8 mouse cellular contexts compared by ENCODE assay signal in the genomic region with DNA sequence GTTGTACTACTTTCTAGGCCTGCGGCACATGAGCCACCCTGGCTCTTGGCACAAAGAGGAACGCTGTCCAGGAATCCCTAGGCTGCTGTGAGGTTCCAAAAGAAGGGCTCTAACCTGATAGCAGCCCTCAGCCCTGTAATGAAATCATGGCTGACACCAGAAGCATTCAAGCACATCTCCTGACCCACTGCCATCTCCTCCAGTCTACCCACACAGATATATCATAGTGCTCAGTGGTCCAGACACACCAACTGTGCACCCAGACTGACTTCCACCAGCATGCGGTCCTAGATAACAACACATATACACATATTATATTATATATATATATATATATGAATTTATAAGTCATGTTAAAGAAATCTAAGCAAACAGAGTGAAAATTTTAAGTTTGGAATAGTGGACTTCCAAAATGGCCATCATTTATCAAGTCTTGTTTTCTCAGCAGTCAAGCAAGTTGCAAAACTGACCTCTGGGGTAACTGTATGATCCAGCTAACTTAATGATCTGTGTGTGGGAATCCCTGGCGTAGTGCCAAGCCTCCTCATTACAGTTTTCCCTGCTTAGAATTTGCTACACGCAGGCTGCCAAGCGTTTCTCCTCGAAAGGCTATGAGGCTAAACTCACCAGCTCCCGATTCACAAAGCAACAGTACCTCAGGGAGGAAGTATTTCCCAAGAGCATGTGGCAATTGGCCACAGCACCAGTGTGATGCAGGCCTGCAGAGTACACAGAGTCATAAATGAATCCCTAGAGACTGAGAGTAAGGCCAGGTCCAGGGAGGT.
DNase-seq lines count a peak whose midpoint lies in the region; ATAC-seq lines count a peak whose summit lies in the region.

No protein-coding gene starts in this region.

- H3K36me3 ChIP-seq in midbrain, embryonic 13.5 days, result no peaks in the 10 kb centered on the region
- H3K36me3 ChIP-seq in midbrain, embryonic 10.5 days, result no peaks in the 10 kb centered on the region
- no peaks in the 10 kb centered on the region for H3K36me3 ChIP-seq in embryonic facial prominence, embryonic 14.5 days (ENCODE audit: control insufficient read depth, insufficient read depth, low read length)
- no peaks in the 10 kb centered on the region for H3K36me3 ChIP-seq in hindbrain, embryonic 16.5 days (ENCODE audit: control insufficient read depth, insufficient read depth, low read length)

- DNase-seq in midbrain, embryonic 10.5 days (ENCODE audit: low spot score), result no peak
- peak; percentile 77 for DNase-seq in embryonic facial prominence, embryonic 14.5 days (ENCODE audit: low spot score)
- DNase-seq in lung, postnatal 14 days, result peak; percentile 62
- no peak for DNase-seq in cerebellum, adult 9-10 months
- no peak for DNase-seq in embryo, embryonic 11 days
- DNase-seq in left cerebral cortex, postnatal 36 days (ENCODE audit: low spot score in 2 of 2), result no peak

- H3K9me3 ChIP-seq in midbrain, embryonic 13.5 days, result no peaks in the 10 kb centered on the region
- H3K9me3 ChIP-seq in midbrain, embryonic 10.5 days (replicated peaks), result no peaks in the 10 kb centered on the region
- H3K9me3 ChIP-seq in embryonic facial prominence, embryonic 14.5 days (ENCODE audit: control insufficient read depth, low read length), result no peaks in the 10 kb centered on the region
- no peaks in the 10 kb centered on the region for H3K9me3 ChIP-seq in hindbrain, embryonic 16.5 days (ENCODE audit: control insufficient read depth, low read length)

- no peak for ATAC-seq in midbrain, embryonic 13.5 days
- ATAC-seq in embryonic facial prominence, embryonic 14.5 days (ENCODE audit: low read depth), result no peak
- 0 out of 2 replicates have a peak, but pooled peaks have one; percentile 48 for ATAC-seq in hindbrain, embryonic 16.5 days

- peaks cover 8% of the 10 kb centered on the region for H3K4me1 ChIP-seq in midbrain, embryonic 13.5 days (replicated peaks)
- H3K4me1 ChIP-seq in midbrain, embryonic 10.5 days, result peaks cover 4% of the 10 kb centered on the region; the same call in 1 of the 2 replicates
- H3K4me1 ChIP-seq in embryonic facial prominence, embryonic 14.5 days (ENCODE audit: control insufficient read depth, insufficient read depth, low read length), result peaks cover 7% of the 10 kb centered on the region
- H3K4me1 ChIP-seq in hindbrain, embryonic 16.5 days (ENCODE audit: control insufficient read depth, insufficient read depth, low read depth, low read length), result peaks cover 5% of the 10 kb centered on the region; the same call in 1 of the 2 replicates

- no peak overlapping the region for H3K4me3 ChIP-seq in midbrain, embryonic 13.5 days (replicated peaks)
- no peak overlapping the region for H3K4me3 ChIP-seq in midbrain, embryonic 10.5 days
- no peak overlapping the region for H3K4me3 ChIP-seq in embryonic facial prominence, embryonic 14.5 days (ENCODE audit: low read depth, low read length)
- no peak overlapping the region for H3K4me3 ChIP-seq in hindbrain, embryonic 16.5 days (ENCODE audit: low read length)

- no peaks in the 10 kb centered on the region for H3K27me3 ChIP-seq in midbrain, embryonic 13.5 days
- H3K27me3 ChIP-seq in midbrain, embryonic 10.5 days (ENCODE audit: low read depth, poor library complexity, severe bottlenecking), result no peaks in the 10 kb centered on the region
- no peaks in the 10 kb centered on the region for H3K27me3 ChIP-seq in embryonic facial prominence, embryonic 14.5 days (replicated peaks; ENCODE audit: control insufficient read depth, insufficient read depth, low read length)
- no peaks in the 10 kb centered on the region for H3K27me3 ChIP-seq in hindbrain, embryonic 16.5 days (replicated peaks; ENCODE audit: control insufficient read depth, insufficient read depth, low read length)

- intact Hi-C loops in left cerebral cortex, postnatal 36 days (cut with DNase I), result no loop called here

- 77% methylated on average over 8 of the region's 8 CpGs for WGBS in midbrain, embryonic 13.5 days
- 90% methylated on average over 8 of the region's 8 CpGs for WGBS in midbrain, embryonic 10.5 days
- 54% methylated on average over 8 of the region's 8 CpGs for WGBS in embryonic facial prominence, embryonic 14.5 days
- WGBS in hindbrain, embryonic 16.5 days, result 47% methylated on average over 8 of the region's 8 CpGs

- H3K4me2 ChIP-seq in midbrain, embryonic 13.5 days (replicated peaks), result no peak overlapping the region
- H3K4me2 ChIP-seq in embryonic facial prominence, embryonic 14.5 days (ENCODE audit: low read depth, low read length), result no peak overlapping the region
- no peak overlapping the region for H3K4me2 ChIP-seq in hindbrain, embryonic 16.5 days (ENCODE audit: low read length)

- 0 out of 2 replicates have a peak overlapping the region, but pooled peaks have one; percentile 51 for H3K27ac ChIP-seq in midbrain, embryonic 13.5 days
- no peak overlapping the region for H3K27ac ChIP-seq in midbrain, embryonic 10.5 days (replicated peaks)
- H3K27ac ChIP-seq in embryonic facial prominence, embryonic 14.5 days (replicated peaks; ENCODE audit: low read depth, low read length), result 0 out of 2 replicates have a peak overlapping the region, but pooled peaks have one; percentile 29
- H3K27ac ChIP-seq in hindbrain, embryonic 16.5 days (ENCODE audit: low read depth, low read length), result no peak overlapping the region

- no peak overlapping the region for H3K9ac ChIP-seq in midbrain, embryonic 13.5 days (replicated peaks)
- no peak overlapping the region for H3K9ac ChIP-seq in embryonic facial prominence, embryonic 14.5 days (ENCODE audit: low read depth, low read length)
- H3K9ac ChIP-seq in hindbrain, embryonic 16.5 days (ENCODE audit: low read depth, low read length), result no peak overlapping the region

Comparison
In these comparisons a context has a peak if more than half of its experiments do, and no peak if none do; other contexts are left out.
1. H3K27ac ChIP-seq: peak in midbrain, embryonic 13.5 days (single experiment) and embryonic facial prominence, embryonic 14.5 days (single experiment); none in midbrain, embryonic 10.5 days (single experiment) and hindbrain, embryonic 16.5 days (single experiment).
2. DNase-seq: peak in embryonic facial prominence, embryonic 14.5 days (single experiment) and lung, postnatal 14 days (single experiment); none in midbrain, embryonic 10.5 days (single experiment), cerebellum, adult 9-10 months (single experiment), embryo, embryonic 11 days (single experiment) and left cerebral cortex, postnatal 36 days (0 of 2).